Mouse (Mus musculus) retina, postnatal 1 day (tissue): Measurements from ENCODE around the gene Slc25a4.
"Not testable (repeated sequence)": the region's sequence is repeated elsewhere in the genome, so short reads cannot be mapped to it uniquely, and the experiment has no call there.

Experiments used
- DNase-seq: peaks from one replicate; pipeline ENCODE4 v3.0.0-alpha.2; 2012

Slc25a4 gene

DNA sequence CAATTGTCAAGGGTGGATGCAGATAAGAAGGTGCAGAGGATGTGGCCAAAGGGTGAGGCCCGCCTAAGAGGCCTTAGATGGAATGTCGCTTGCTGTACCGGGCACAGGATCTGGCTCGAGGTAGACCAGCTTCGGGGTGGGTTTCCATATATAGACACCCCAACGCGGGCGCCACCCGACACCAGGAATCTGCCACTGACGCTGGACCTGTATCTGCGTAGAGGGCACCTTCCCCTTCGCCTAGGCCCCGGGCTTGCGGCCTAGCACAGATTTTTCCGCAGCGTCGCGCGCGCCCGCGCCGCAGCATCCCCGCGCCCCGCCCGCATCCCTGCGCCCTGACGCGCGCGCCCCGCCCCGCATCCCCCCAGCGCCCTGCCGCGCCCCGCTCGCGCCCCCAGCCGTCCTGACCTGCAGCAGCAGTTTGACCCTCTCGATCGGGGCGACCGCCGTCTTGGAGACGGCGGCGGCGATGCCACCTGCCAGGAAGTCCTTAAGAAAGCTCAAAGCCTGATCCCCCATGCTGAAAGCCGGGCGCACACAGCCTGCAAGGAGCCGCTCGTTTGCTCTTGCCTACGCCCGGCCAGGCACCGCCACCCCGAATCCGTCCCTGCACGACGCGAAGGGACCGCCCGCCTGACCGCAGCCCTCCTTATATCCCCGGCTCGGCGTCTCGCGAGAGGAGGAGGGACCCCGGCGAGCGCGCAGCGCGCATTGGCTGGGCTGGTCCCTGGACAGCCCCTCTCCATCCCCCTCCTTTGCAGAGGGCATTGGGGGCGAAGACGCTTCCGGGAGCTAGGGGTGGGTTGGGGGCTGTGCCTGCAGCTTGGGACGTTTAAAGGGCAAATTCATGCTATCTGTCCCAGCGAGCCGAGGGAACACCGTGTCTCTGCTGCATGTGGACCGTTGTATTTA, at the start of gene Slc25a4:
Gene Slc25a4, minus strand, starts transcription at position 881 of the 912 bp plus-strand sequence.
- DNase-seq: peak; percentile 98

DNA sequence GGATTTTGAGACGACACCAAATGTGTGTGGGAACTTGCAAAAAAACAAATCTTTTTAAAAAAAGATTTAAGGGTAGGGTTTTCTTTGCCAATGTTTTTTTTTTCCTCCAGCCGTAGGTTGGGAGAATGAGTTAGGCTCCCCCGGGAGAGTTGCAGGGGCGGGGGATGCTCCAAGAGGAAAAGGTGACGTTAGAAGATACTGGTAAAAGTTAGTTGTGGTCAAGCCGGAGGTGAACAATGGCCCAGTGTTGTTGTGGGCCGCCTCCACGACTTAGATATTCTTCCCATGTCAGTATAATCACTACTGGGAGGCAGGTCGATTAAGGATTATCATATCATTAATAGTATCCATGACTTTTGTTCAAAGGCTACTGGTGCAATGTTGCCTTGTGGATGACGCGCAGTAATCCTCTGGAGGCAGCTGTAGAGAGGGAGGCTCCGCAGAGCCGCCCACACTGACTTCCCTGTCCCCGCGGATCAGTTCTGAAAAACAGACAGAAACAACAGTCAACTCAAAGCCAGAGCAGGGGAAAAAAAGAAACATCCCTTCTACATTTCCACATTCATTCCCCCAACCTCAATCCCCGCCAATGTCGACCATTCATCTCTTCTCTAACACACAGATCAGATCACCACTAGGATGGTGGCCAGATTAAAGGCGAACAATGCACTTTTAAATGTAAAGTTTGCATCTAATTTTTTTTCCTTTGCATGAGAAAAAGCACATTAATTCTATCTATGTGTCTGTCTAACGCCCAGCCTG, 47.0 kb upstream of the Slc25a4 start:
- DNase-seq: peak; percentile 27

DNA sequence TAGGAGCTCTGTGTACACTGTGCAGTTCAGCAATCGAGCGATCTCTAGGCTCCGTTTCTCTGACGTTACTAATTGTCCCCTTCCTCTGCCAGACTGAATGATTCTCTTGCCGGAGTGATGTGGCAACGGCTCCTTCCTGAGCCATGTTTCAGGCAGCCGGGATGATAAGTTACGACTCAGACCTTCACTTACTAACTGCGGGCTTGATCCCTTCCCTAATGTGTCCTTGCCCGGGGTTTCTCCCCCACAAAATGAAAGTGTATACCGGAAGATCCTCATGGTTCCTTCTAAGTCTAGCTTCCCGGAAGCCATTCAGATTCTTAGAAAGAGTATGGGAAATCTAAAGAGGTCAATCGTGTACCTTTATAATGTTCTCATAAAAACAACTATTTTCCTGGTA, 41.4 kb upstream of the Slc25a4 start:
- no peak for DNase-seq

DNA sequence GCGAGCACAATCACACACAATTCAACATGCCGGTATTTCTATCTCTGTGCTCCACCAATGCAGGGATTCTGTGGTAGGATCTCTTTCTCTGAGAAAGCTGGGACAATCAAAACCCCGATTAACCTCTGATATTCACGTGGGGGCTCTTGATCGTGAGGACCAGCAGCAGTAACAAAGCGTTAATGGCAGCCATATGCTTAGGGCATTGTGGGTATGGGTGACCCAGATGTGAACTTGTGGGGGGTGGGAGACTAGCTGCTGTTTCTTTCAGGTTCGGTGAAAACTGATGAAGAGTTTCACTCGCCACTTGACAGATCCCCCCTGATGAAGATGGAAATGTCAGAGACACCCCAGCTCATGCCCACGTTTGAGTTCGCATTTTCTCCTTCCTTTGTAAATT, 40.5 kb upstream of the Slc25a4 start:
- no peak for DNase-seq

DNA sequence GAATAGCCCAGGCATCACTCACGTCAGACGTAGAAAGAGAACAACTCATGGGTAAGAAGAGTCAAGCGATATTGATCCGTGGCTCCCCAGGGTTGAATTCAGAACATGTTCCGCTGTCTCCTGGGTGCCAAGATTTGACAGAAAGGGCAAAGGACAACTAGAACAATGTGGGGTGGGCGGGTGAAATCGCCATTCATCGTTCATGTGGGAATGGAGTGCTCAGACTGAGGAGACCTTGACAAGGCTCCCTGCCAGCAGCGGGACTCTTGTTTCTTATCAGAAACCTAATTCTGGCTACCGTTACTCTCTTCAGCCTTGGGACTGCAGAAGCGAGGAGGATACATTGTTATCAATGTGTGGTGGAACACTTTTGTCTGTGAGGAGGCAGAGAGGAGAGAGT, 35.3 kb upstream of the Slc25a4 start:
- no peak for DNase-seq

DNA sequence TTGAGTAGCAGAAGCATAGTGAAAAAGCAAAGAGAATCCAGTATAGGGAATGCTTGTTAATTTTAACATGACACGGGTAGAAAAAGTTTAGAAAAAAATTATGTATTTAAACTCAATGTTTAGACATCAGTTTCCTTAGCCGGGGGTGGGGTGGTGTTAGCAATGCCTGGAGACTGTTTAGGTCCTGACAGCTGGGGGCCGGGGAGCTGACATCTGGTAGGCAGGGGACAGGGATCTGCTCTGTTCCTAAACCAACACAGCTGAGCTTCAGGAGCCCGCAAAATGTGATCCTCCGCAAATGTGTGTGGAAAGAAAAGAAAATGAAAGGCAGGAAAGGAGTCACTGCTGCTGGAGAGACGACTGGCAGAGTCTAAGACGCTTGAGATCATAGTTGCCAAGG, 31.9 kb upstream of the Slc25a4 start:
- DNase-seq: no peak

DNA sequence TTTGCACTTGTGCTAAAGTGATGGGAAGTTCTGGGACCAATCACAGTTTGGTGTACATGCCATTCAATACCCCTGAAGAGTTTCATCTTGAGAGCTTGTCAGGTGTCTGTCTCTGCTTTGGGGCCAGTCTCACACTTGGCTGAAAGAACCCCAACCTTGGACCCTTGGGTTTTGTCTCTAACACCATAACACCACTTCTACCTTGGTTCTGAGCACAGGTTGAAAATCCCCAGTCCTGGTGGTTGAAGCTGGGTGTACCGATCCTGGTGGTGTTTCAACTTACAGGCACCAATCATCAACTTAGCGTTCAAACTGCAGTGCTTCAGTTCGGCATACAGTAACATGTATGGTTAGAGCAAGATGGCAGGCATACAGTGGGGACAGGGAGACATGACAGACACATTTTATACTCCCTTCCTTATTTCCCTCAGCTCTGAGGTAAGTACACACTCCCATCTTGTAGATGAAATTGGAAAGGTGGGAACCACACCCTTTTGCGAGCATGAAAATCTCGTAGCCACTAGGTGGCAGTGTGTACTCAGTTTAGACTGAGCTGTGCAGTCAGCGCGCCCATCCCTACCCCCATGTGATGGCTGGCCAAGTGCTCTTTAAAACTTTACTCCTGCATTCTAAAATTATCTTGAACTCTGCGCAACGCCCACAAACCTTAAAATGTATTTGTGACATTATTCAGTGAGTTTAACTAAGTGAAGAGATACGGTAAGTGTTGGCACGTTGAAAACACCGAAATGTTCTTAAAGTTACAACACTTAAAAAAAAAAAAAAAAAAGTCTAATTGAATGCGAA, 30.7 kb upstream of the Slc25a4 start:
- peak; percentile 79 for DNase-seq

DNA sequence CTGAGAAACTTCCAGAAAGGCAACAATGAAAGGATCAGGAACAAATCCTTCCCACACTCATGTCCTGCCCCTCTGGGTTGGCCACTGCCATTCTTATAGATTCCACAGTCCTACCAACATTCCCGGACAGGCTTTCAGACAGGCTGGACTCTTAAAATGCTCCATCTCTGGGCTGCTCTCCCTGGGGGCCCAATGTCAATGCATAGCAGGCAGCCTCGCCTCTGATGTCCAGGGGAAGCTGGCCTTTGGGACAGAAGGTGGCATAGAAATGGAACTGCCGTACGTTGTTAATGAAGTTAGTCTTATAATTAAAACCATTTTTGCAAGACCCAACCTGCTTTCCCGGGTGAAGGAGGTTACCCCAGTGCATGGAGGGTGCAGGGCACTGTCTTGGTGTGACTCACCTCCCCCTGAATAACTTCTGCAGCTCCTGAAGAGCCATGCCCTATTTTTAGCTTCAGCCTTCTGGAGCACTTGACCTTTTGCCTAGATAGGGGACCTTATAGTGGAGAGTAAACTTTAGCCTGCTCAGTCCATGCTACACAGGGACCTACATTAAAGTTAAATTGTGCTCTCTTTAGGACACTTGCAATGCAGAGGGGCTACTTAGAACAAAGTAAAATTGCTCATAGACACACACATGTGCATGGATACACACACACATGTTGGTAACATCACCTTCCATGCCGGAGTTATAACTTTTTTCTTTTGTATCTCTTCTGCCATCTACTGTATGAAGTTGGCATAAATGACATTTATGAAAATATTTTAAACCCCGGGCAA, 25.5 kb upstream of the Slc25a4 start:
- DNase-seq: no peak

DNA sequence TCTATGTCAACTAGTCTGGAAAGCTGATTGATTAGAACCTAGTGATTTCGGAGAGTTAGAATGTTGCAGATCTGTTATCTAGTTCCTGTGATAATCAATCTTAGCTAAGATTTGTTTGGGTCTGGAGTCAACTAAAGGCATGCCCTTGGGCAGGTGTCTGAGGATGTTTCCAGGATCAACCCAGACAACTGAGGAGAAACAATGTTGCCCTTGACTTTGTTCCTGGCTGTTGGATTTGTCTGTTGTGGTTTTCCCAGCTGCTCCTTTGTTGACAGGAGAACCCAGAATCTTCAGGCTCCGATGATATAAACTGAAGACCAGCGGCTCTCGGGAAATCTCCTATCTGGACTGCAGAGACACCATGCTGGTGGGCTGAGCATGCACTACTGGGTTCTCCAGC, 23.7 kb upstream of the Slc25a4 start:
- DNase-seq: no peak

DNA sequence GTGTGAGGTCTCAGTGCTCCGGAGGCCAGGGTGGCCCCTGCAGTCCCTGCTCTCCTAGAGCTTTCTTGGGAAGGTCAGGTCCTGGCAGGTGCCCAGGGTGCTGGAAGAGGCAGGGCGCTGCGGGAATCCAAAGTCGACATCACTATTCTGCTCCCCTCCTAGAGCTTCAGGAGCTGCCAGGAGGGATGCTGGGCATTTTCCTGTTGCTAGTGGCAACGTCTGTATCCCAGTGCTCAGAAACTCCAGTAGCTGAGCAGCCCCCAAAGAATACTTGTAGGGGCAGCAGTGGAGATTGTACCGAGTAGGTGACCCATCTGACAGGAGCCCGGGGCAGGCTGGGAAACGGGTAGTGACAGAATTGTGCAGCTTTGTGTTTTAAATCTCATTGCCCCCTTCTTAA, 21.7 kb upstream of the Slc25a4 start:
- DNase-seq: no peak

DNA sequence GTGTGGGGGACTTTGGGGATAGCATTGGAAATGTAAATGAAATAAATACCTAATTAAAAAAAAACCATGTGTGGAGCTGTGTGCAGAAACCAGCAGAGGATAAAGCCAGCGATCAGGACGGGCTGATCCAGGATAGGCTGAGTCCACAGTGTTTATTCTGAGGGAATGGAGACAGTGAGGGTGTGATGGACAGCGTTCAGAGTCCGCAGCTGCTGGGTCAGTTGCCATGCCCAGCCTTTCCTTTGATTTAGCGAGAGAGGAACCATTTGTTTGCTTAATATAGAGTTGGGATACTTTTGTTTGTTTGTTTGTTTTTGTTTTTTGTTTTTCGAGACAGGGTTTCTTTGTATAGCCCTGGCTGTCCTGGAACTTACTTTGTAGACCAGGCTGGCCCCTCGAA, 20.9 kb upstream of the Slc25a4 start:
- DNase-seq: not testable (repeated sequence)

DNA sequence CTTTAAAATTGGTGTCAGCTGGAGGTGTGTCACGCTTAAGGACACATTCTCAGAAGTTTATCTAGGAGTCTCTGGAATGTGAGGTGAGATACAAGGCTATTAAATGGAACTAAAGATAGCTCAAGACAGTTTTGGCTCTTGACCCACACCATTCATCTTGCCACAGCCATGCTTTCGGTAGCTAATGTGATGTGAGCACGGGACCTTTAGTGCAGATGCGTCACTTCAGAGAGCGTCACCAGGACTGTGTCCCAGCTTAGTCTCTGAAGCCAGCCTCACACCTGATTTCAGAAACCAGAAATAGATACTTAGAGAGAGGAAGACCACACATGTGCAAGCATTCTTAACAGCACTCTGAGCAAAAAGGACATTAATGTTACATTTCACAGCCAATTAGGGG, 15.5 kb upstream of the Slc25a4 start:
- no peak for DNase-seq

DNA sequence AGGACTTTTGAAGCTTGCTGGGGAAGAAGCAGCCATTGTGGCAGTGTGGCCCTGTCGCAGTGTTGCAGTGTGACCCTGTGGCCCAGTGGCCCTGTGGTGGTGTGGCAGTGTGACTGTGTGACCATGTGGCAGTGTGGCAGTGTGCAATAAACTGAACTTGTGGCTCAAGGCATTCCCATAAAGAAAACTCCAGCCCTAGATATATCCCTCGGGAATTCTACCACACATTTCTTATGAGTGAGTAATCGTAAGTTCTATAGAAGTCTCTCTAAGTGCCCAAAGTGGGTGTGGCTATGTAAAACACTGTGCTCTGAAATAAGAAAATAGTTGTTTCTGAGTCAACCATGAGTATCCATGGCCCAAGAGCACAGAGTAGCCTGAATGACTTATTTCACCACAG, 14.4 kb upstream of the Slc25a4 start:
- DNase-seq: no peak

DNA sequence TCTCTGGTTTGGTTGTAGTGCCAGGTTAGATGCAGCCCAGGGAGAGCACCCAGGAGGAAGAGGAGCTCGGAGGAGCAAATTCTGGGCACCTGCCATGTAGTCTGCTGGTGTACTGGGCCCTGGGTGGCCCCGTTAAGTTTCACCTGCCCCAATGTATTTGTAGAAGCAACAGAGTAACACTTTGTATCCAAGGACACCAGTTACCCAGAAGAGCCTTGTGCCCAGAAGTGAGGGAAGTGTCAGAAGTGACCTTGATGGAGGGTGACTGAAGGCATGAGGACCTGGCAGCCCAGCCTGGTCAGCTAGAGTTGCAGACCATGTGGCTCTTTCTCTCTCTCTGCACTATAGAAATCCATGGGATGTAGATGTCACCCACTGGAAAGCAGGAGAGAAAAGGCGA, 9.5 kb upstream of the Slc25a4 start:
- DNase-seq: no peak

DNA sequence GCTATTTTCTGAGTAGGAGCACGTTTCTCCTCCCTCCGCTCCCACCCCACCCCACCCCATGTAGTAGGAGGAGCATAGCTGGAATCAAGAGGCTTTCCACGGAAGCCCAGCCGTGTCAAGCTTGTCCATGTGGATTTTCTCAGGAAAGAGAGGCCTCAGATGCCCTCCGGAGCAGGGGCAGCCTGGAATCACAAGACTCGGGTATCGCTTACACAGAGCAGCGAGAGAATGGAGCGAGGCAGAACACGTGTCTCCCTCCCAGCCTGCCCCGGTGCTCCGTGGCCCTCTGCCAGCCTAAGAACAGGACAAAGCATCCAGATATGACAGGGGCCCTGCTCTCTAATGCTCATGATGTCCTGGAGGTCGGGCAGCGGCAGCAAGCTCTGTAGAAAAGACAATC, 5.8 kb upstream of the Slc25a4 start:
- DNase-seq: peak; percentile 93

DNA sequence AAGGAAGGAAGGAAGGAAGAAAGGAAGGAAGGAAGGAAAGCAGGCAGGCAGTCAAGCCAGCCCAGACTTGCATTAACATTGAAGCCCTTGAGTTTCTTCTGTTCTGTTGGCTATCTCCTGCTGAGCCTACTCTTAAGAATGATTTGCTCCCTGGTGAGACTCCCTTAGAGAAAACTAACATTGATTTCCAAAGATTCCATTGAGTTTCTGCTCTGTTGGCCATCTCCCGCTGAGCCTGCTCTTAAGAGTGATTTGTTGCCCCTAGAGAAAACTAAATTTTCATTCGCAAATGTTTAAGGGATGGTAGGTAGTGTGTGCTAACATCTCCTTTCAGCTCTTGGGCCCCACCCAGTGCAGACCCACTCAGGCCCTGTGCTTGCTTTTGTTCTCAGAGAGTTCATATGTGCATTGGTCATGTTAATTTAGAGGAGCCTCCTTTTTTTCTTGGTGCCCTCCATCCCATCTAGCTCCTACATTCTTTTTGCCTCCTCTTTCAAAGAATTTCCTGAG, 2.9 kb upstream of the Slc25a4 start:
- no peak for DNase-seq

DNA sequence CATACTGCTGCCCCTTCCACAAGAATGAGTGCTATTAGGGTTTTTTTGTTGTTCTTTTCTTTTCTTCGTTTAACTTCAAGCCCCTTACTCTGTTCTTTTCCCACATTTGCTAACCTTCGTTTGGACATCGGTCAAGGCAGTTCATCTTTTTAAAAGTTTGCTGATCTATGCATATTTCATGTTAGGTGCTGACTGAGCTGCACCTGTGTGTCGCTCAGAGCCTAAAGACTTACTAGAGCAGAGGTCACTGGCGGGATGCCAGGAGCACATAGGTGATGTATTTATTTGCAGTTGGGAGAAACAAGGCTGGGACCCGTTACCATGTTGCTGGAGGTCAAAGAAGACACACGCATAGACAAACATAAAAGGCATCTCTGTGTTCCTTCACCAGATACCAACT, 1.1 kb upstream of the Slc25a4 start:
- DNase-seq: no peak

DNA sequence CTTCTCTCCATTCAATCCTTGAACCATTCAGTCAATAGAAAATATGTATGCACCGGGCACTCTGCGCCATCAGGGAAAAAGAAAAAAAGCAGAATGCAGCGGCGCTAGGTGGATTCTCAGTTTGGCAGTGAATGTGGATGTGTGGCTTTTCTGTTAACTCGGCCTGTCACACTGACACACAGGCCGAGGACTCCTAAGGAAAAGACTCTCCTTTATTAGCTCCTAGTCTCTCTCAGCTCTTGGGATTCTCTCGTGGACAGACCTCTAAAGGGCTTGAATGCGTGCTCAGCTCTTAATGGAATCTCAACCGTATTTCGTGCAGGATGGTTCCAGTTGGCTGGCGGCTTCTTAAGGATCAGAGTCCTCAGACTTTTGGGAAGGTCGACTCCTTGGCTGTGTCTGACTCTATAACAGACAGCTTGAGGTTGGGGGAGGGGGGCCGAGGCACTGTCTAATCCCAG, 557 bp upstream of the Slc25a4 start:
- peak; percentile 22 for DNase-seq

DNA sequence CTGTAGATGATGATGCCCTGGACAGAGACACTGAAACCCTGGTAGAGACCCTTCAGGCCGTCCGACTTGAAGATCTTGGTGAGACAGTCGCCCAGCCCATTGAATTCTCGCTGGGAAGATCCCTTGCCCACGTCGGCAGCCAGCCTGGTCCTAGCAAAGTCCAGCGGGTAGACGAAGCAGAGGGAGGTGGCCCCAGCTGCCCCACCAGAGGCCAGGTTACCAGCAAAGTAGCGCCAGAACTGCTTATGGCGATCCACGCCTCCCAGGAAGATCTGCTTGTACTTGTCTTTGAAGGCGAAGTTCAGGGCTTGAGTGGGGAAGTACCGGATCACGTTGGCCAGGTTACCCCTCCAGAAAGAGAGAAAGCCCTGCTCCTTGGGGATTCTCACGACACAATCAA, 2.0 kb downstream of the Slc25a4 start:
- no peak for DNase-seq

DNA sequence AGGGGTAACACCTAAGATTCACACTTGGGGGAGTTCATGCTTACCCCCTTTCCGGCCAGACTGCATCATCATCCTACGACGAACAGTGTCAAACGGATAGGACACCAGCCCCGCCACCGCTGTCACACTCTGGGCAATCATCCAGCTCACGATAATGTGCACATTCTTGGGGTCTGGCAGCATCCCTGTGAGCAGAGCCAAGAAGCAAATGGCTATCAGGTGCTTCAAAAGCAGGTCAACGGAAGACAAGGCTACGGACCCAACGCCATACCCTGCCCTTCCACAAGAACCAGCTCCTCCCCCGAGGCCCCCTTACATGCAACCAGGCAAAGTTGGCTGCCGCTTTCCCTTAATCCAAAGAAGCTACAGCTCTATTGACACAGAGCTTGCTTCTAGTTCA, 2.7 kb downstream of the Slc25a4 start:
- DNase-seq: peak; percentile 15

DNA sequence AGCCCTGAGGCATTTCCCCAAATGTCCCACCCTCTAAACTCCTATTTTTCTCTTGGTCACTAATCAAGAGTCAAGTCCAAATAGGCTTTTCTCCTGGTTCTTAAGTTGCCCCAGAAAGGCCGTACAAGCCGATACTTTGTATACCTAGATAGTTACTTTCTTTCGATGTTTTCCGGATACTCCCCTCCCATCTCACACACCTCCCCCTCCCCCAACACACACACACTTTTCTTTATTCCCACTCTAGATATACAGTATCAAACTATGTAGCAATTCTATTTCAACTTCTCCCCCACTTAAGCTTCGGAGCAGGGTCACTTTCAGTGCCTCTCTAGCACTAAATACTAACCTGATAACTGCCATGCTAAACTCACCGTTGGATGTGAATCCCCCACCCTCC, 5.0 kb downstream of the Slc25a4 start:
- DNase-seq: no peak

DNA sequence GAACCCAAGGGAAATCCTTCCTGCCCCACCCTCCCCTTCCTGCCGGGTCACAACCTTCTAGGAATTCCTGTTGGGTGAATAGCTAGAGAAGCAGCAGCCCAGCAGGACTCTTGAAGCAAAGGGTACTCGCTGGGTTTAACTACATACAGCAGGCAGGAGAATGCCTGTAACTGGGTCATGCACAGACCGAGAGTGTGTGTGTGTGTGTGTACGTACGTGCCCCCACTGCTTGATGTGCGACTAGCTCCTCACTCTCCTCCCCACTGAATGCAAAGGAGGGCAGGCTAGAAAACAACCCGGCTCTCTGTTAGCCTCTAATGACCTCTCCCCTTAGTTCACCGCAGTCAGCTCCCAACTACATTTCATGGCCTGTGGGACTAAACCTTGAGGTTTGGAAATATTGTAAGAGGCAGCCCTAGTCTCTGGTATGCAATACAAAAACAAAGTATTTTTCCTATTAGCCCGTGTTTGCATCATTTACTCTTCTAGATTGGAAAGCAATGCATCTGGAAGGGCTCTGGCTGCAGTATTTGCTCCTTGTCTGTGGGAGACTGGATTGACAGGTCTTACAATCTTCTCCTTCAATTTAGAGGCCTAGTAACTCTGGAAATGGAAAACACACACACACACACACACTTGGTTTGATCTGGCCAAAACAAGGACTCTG, 6.0 kb downstream of the Slc25a4 start:
- DNase-seq: no peak
